Mouse (Mus musculus): ENCODE measurements around the gene Gm28051. TPM values are rescaled to one million over a fixed set of nuclear protein-coding genes. Genes with fewer than 3 reads are reported as not detected.

The Gm28051 gene
- total and polyA plus RNA-seq, 3 experiments: not detected

GRCm38 (mm10) chr12:102708220-102708619, 49.3 kb downstream of the Gm28051 start:
- H3K4me1 ChIP-seq (ENCODE audit: control insufficient read depth in 1 of 2, insufficient read depth in 2 of 2, low read length in 2 of 2): peaks cover 9 to 15% of the 10 kb centered on the region in 2 experiments
- H3K79me2 ChIP-seq (ENCODE audit: control insufficient read depth, insufficient read depth, low read length, poor library complexity): peaks cover 10% of the 10 kb centered on the region
- H3K27me3 ChIP-seq (ENCODE audit: control insufficient read depth in 1 of 2, insufficient read depth in 2 of 2, low read length in 2 of 2): no peaks in the 10 kb centered on the region
- TF ChIP-seq ZC3H11A (IDR thresholded peaks at IDR 0.05; ENCODE audit: low read depth, low read length) (0 out of 2 replicates have a peak, but pooled peaks have one; percentile 23), GATA1 (IDR thresholded peaks at IDR 0.05; ENCODE audit: low read depth, low read length) (peak; percentile 41; the same call in 1 of the 2 replicates), BHLHE40 (IDR thresholded peaks at IDR 0.05; ENCODE audit: borderline replicate concordance, low read depth, low read length) (peak; percentile 90), MXI1 (IDR thresholded peaks at IDR 0.05; ENCODE audit: low read depth, low read length) (peak; percentile 51; the same call in 1 of the 2 replicates), MAX (IDR thresholded peaks at IDR 0.05; ENCODE audit: low read length) (no peak), ETS1 (IDR thresholded peaks at IDR 0.05; ENCODE audit: low read depth, low read length) (peak; percentile 13; the same call in 1 of the 2 replicates), RAD21 (IDR thresholded peaks at IDR 0.05; ENCODE audit: low read depth, low read length) (peak; percentile 38), EP300 (IDR thresholded peaks at IDR 0.05; ENCODE audit: low read depth in 1 of 2, low read length in 2 of 2) (no peak), NELFE (IDR thresholded peaks at IDR 0.05; ENCODE audit: low read depth, low read length) (peak; percentile 43; the same call in 1 of the 2 replicates), SMC3 (IDR thresholded peaks at IDR 0.05; ENCODE audit: low read depth, low read length) (peak; percentile 41), CTCF (IDR thresholded peaks at IDR 0.05 in 2 of 3, conservative IDR thresholded peaks at IDR 0.05 in 1 of 3; ENCODE audit: control insufficient read depth in 1 of 3, insufficient read depth in 1 of 3, low read depth in 2 of 3, low read length in 3 of 3, poor library complexity in 1 of 3, severe bottlenecking in 1 of 3) (peak; percentile 22 to 54 (median 53); a peak in 4 of 6 replicates), TCF12 (IDR thresholded peaks at IDR 0.05; ENCODE audit: low read depth, low read length) (no peak)
- H3K9ac ChIP-seq (ENCODE audit: control insufficient read depth, low read depth, low read length, poor library complexity, severe bottlenecking): peak overlapping the region; percentile 69
- DNase-seq (ENCODE audit: low read depth, low spot score): peak; percentile 72
- H3K4me3 ChIP-seq (ENCODE audit: control insufficient read depth in 1 of 2, insufficient read depth in 1 of 2, low read depth in 2 of 2, low read length in 2 of 2): peak overlapping the region; percentile 76 to 91
- H3K27ac ChIP-seq (ENCODE audit: control insufficient read depth, low read depth, low read length): peak overlapping the region; percentile 42
- H3K9me3 ChIP-seq (replicated peaks; ENCODE audit: insufficient read depth, low read length): no peaks in the 10 kb centered on the region
- H3K36me3 ChIP-seq (ENCODE audit: control insufficient read depth in 1 of 2, insufficient read depth in 2 of 2, low read length in 2 of 2): peaks cover 0 to 5% of the 10 kb centered on the region in 2 experiments; a peak in 2 of 4 replicates

GRCm38 (mm10) chr12:102706833-102707463, 50.6 kb downstream of the Gm28051 start:
- Histone ChIP-seq H3K9me3 (replicated peaks; ENCODE audit: insufficient read depth, low read length) (no peaks in the 10 kb centered on the region), H3K9ac (ENCODE audit: control insufficient read depth, low read depth, low read length, poor library complexity, severe bottlenecking) (no peak overlapping the region), H3K27me3 (ENCODE audit: control insufficient read depth in 1 of 2, insufficient read depth in 2 of 2, low read length in 2 of 2) (no peaks in the 10 kb centered on the region), H3K4me3 (ENCODE audit: control insufficient read depth in 1 of 2, insufficient read depth in 1 of 2, low read depth in 2 of 2, low read length in 2 of 2) (no peak overlapping the region), H3K79me2 (ENCODE audit: control insufficient read depth, insufficient read depth, low read length, poor library complexity) (peaks cover 14% of the 10 kb centered on the region), H3K4me1 (ENCODE audit: control insufficient read depth in 1 of 2, insufficient read depth in 2 of 2, low read length in 2 of 2) (peaks cover 9 to 20% of the 10 kb centered on the region in 2 experiments), H3K27ac (ENCODE audit: control insufficient read depth, low read depth, low read length) (no peak overlapping the region), H3K36me3 (ENCODE audit: control insufficient read depth in 1 of 2, insufficient read depth in 2 of 2, low read length in 2 of 2) (peaks cover 0 to 5% of the 10 kb centered on the region in 2 experiments; a peak in 2 of 4 replicates)
- peak; percentile 25 for DNase-seq (ENCODE audit: low read depth, low spot score)
- TF ChIP-seq EP300 (IDR thresholded peaks at IDR 0.05; ENCODE audit: low read depth in 1 of 2, low read length in 2 of 2): no peak
- no peak for TF ChIP-seq TBP (IDR thresholded peaks at IDR 0.05; ENCODE audit: low read depth, low read length)
